Mouse (Mus musculus) lung, postnatal 0 days (tissue): ENCODE data around the gene Mpig6b.

Experiments
- CTCF ChIP-seq: IDR thresholded peaks from 2 replicates; pipeline ENCODE4 v1.5.1; 2016; ENCODE audit warnings: antibody characterized with exemption, mild to moderate bottlenecking
- EP300 ChIP-seq: IDR thresholded peaks from 2 replicates; pipeline ENCODE4 v1.6.1; 2016; ENCODE audit warnings: antibody characterized with exemption, mild to moderate bottlenecking, control low read depth

- TF ChIP-seq CTCF: no peak
- no peak for TF ChIP-seq EP300
Observed at GRCm38 (mm10) chr17:35020551-35020950, 45.4 kb downstream of the Mpig6b start.
